Mouse (Mus musculus): ENCODE results near the gene Aars2. TPM values are rescaled to one million over a fixed set of nuclear protein-coding genes. Genes with fewer than 3 reads are reported as not detected.

The Aars2 gene
- 10.4 TPM for polyA plus RNA-seq (2017; shearing (Covaris generic))

GRCm38 (mm10) chr17:45506700-45507189, at the start of gene Aars2:
Gene Aars2, plus strand, starts transcription at chr17:45506841.

GRCm38 (mm10) chr17:45474669-45475465, 31.8 kb upstream of the Aars2 start, which contains the start of gene Spats1:
Gene Spats1, minus strand, starts transcription at chr17:45475415.

GRCm38 (mm10) chr17:45523263-45523662, 16.6 kb downstream of the Aars2 start, which contains the start of gene Tcte1:
Gene Tcte1, plus strand, starts transcription at chr17:45523434.

GRCm38 (mm10) chr17:45549617-45550181, 43.1 kb downstream of the Aars2 start, which contains the start of gene Tmem151b:
Gene Tmem151b, minus strand, starts transcription at chr17:45549677.

GRCm38 (mm10) chr17:45555452-45556106, 48.9 kb downstream of the Aars2 start, which contains the start of gene Nfkbie:
Gene Nfkbie, plus strand, starts transcription at chr17:45555703.

GRCm38 (mm10) chr17:45563655-45564530, 57.3 kb downstream of the Aars2 start, which contains the start of gene Slc35b2:
Gene Slc35b2, plus strand, starts transcription at chr17:45563874.

Other genes starting within 250 kb of the Aars2 start
- 72.2 TPM for gene Cdc5l, start 73.1 kb upstream of the Aars2 start, polyA plus RNA-seq (2017; shearing (Covaris generic))
- gene Spats1, start 31.4 kb upstream of the Aars2 start, polyA plus RNA-seq (2017; shearing (Covaris generic)): 0.63 TPM
- not detected for gene Tcte1, start 16.6 kb downstream of the Aars2 start, polyA plus RNA-seq (2017; shearing (Covaris generic))
- gene Tmem151b, start 42.8 kb downstream of the Aars2 start, polyA plus RNA-seq (2017; shearing (Covaris generic)): 0.23 TPM
- gene Nfkbie, start 48.9 kb downstream of the Aars2 start, polyA plus RNA-seq (2017; shearing (Covaris generic)): 166 TPM
- 55.5 TPM for gene Slc35b2, start 57.0 kb downstream of the Aars2 start, polyA plus RNA-seq (2017; shearing (Covaris generic))
- 1,673 TPM for gene Hsp90ab1, start 66.4 kb downstream of the Aars2 start, polyA plus RNA-seq (2017; shearing (Covaris generic))
- gene Slc29a1, start 92.8 kb downstream of the Aars2 start, polyA plus RNA-seq (2017; shearing (Covaris generic)): 43.1 TPM
- gene Mymx, start 95.3 kb downstream of the Aars2 start, polyA plus RNA-seq (2017; shearing (Covaris generic)): not detected
- 0.80 TPM for gene Capn11, start 152.5 kb downstream of the Aars2 start, polyA plus RNA-seq (2017; shearing (Covaris generic))
- 37.2 TPM for gene Mrpl14, start 179.5 kb downstream of the Aars2 start, polyA plus RNA-seq (2017; shearing (Covaris generic))
- gene Tmem63b, start 180.1 kb downstream of the Aars2 start, polyA plus RNA-seq (2017; shearing (Covaris generic)): 13.8 TPM
- gene 1600014C23Rik, start 227.0 kb downstream of the Aars2 start, polyA plus RNA-seq (2017; shearing (Covaris generic)): not detected